Mouse (Mus musculus): ENCODE data around the gene Trip4. TPM values are rescaled to one million over a fixed set of nuclear protein-coding genes. Genes with fewer than 3 reads are reported as not detected.
A peak's percentile ranks its signal among the peaks of the same experiment; 100 is the strongest.

The Trip4 gene
- polyA plus RNA-seq, 1 experiment from 2014 or later: 20.4 TPM

DNA sequence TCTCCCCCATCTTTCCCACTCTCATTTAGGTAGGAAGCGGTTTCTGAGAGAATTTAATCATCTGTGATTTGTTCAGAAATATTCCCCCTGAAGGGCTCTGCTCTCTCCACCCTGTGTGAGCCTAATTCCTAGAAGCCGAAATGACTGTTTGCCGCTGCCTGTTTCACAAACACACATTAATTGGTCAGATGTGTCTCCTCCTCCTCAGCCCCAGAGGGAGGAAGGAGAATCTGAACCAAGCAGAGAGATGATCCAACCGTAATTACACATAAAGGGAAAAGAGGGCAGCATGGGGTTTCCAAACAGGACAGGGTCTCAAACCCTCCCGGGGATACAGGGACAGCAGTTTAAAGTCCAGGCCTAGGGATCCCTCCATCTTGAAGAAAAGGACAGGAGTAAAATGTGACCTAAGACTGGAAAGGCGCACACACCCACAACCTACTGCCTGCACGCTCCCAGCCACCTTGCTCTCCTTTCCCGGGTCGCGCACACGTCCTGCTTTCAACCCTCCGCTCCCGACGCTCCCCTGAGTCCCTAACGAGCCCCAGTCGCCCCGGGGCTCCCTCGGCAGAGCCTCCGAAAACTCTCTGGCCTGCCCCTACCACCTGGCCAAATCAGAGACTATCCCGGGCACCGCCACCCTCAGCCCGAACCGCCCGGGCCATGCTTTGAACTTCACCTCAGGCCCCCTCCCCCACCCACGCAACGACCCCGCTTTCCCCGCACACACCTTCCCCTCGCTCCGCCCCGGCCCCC is 81.8 kb downstream of the Trip4 start:
- Histone ChIP-seq H3K4me1 (replicated peaks; ENCODE audit: insufficient read depth, low read length) (peaks cover 27% of the 10 kb centered on the region), H3K4me3 (replicated peaks; ENCODE audit: low read depth, low read length) (peak overlapping the region; percentile 97), H3K9ac (ENCODE audit: low read depth, low read length) (peak overlapping the region; percentile 98), H3K27ac (peak overlapping the region; percentile 99), H3K4me2 (ENCODE audit: low read length) (peak overlapping the region; percentile 78), H3K27me3 (ENCODE audit: insufficient read depth, low read length) (no peaks in the 10 kb centered on the region), H3K9me3 (replicated peaks; ENCODE audit: low read length) (no peaks in the 10 kb centered on the region), H3K36me3 (ENCODE audit: insufficient read depth, low read length) (no peaks in the 10 kb centered on the region)
- DNase-seq (ENCODE audit: low spot score): peak; percentile 93
- peak; percentile 44 for ATAC-seq (replicated peaks; ENCODE audit: low FRiP score, low read depth)
- peak; percentile 12; the same call in 1 of the 2 replicates for TF ChIP-seq CTCF (IDR thresholded peaks at IDR 0.05; ENCODE audit: low read depth)
- 1% methylated on average over 31 of the region's 31 CpGs for WGBS

DNA sequence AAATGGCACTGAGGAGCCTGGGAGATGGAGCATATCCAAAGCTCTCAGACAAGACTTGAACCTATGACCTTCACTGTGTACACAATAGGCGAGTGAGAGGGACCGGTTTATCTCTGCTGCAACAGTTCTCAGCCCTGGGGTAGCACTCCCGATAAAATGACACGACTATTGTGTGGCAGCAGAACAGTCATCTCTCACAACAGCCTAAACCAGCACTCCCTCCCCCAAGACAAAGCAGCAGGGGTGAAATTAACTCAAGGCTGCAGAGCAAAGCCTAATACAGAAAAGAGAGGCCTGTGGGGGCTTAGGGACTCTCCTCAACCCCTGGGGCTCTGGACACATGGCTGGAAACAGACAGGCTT is 82.4 kb downstream of the Trip4 start:
- peaks cover 27% of the 10 kb centered on the region for H3K4me1 ChIP-seq (replicated peaks; ENCODE audit: insufficient read depth, low read length)
- no peak for ATAC-seq (replicated peaks; ENCODE audit: low FRiP score, low read depth)
- no peaks in the 10 kb centered on the region for H3K36me3 ChIP-seq (ENCODE audit: insufficient read depth, low read length)
- no peaks in the 10 kb centered on the region for H3K9me3 ChIP-seq (replicated peaks; ENCODE audit: low read length)
- TF ChIP-seq CTCF (IDR thresholded peaks at IDR 0.05; ENCODE audit: low read depth): no peak
- H3K27ac ChIP-seq: peak overlapping the region; percentile 99
- DNase-seq (ENCODE audit: low spot score): no peak
- peak overlapping the region; percentile 97 for H3K4me3 ChIP-seq (replicated peaks; ENCODE audit: low read depth, low read length)
- no peaks in the 10 kb centered on the region for H3K27me3 ChIP-seq (ENCODE audit: insufficient read depth, low read length)
- peak overlapping the region; percentile 98 for H3K9ac ChIP-seq (ENCODE audit: low read depth, low read length)
- peak overlapping the region; percentile 78 for H3K4me2 ChIP-seq (ENCODE audit: low read length)
- 1% methylated on average over 4 of the region's 4 CpGs for WGBS

DNA sequence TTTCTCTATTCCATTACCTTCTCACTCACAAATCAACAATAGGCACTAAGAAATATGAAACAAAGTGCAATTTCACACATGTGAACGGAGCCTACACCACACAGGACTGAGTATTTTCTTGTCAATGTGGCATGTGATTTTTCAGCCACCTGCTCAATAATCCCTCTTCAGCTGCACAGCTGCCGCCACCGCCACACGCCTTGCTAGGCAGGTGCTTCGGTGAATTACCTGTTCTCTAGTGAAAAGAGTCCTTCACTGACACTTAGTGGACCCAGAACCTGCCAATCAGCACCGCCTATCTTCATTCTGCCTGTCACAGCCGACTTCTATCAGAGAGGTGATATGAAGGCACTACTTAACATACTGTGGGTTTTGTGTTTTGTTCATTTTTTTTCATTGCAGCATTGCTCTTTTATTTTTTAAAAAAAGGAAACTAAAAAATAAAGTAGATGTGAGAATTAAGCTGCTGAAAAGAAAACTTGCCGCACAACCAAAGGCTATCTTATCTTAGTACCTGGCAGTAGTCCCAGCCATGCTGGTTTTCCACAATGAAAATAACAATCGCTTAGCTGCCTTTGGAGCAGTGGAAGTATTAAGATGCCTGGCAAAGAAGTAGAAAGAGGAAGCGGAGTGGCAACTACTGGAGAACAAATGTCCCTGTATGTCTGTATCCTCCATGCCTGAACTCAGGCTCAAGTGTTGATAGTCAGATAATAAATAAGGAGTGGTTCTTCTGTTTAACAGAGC is 84.7 kb downstream of the Trip4 start:
- WGBS: 69% methylated on average over 10 of the region's 10 CpGs
- H3K4me2 ChIP-seq (ENCODE audit: low read length): no peak overlapping the region
- no peak for TF ChIP-seq CTCF (IDR thresholded peaks at IDR 0.05; ENCODE audit: low read depth)
- H3K9me3 ChIP-seq (replicated peaks; ENCODE audit: low read length): no peaks in the 10 kb centered on the region
- ATAC-seq (replicated peaks; ENCODE audit: low FRiP score, low read depth) (no peak), DNase-seq (ENCODE audit: low spot score) (no peak)
- no peaks in the 10 kb centered on the region for H3K27me3 ChIP-seq (ENCODE audit: insufficient read depth, low read length)
- H3K4me1 ChIP-seq (replicated peaks; ENCODE audit: insufficient read depth, low read length): peaks cover 26% of the 10 kb centered on the region
- no peak overlapping the region for H3K4me3 ChIP-seq (replicated peaks; ENCODE audit: low read depth, low read length)
- H3K9ac ChIP-seq (ENCODE audit: low read depth, low read length): no peak overlapping the region
- 0 out of 2 replicates have a peak overlapping the region, but pooled peaks have one; percentile 14 for H3K27ac ChIP-seq
- H3K36me3 ChIP-seq (ENCODE audit: insufficient read depth, low read length): no peaks in the 10 kb centered on the region

GRCm38 (mm10) chr9:65822011-65822410 is 86.6 kb downstream of the Trip4 start:
- no peak overlapping the region for H3K4me2 ChIP-seq (ENCODE audit: low read length)
- H3K9me3 ChIP-seq (replicated peaks; ENCODE audit: low read length): no peaks in the 10 kb centered on the region
- H3K36me3 ChIP-seq (ENCODE audit: insufficient read depth, low read length): no peaks in the 10 kb centered on the region
- H3K9ac ChIP-seq (ENCODE audit: low read depth, low read length): no peak overlapping the region
- no peak for TF ChIP-seq CTCF (IDR thresholded peaks at IDR 0.05; ENCODE audit: low read depth)
- H3K27me3 ChIP-seq (ENCODE audit: insufficient read depth, low read length): no peaks in the 10 kb centered on the region
- no peak for ATAC-seq (replicated peaks; ENCODE audit: low FRiP score, low read depth)
- 82% methylated on average over 4 of the region's 4 CpGs for whole genome bisulfite sequencing
- H3K4me3 ChIP-seq (replicated peaks; ENCODE audit: low read depth, low read length): no peak overlapping the region
- no peak overlapping the region for H3K27ac ChIP-seq
- DNase-seq (ENCODE audit: low spot score): no peak
- peaks cover 17% of the 10 kb centered on the region for H3K4me1 ChIP-seq (replicated peaks; ENCODE audit: insufficient read depth, low read length)

DNA sequence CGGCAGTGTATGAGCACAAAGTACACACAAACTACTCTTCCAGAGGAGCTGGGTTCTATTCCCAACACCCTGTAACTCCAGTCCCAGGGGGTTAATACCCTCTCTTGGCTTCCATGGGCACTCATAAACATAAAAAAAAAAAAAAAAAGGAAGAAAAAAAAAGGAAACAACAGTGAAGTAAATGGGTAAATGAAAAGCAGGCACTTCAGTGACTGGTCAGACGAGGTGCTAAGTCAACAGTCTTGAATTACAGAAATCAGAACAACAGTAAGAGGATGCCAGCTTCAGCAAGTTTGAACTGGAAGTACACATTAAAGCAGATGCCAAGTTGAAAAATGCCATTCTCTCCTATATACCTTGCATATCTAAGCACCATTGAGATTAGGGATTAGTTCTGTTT is 88.3 kb downstream of the Trip4 start:
- WGBS: 64% methylated on average over 2 of the region's 2 CpGs
- no peak for TF ChIP-seq CTCF (IDR thresholded peaks at IDR 0.05; ENCODE audit: low read depth)
- Histone ChIP-seq H3K4me2 (ENCODE audit: low read length) (no peak overlapping the region), H3K27ac (peak overlapping the region; percentile 26; the same call in 1 of the 2 replicates), H3K27me3 (ENCODE audit: insufficient read depth, low read length) (no peaks in the 10 kb centered on the region), H3K9ac (ENCODE audit: low read depth, low read length) (no peak overlapping the region), H3K4me3 (replicated peaks; ENCODE audit: low read depth, low read length) (no peak overlapping the region), H3K9me3 (replicated peaks; ENCODE audit: low read length) (no peaks in the 10 kb centered on the region), H3K36me3 (ENCODE audit: insufficient read depth, low read length) (no peaks in the 10 kb centered on the region), H3K4me1 (replicated peaks; ENCODE audit: insufficient read depth, low read length) (peaks cover 6% of the 10 kb centered on the region)
- no peak for DNase-seq (ENCODE audit: low spot score)
- ATAC-seq (replicated peaks; ENCODE audit: low FRiP score, low read depth): no peak

GRCm38 (mm10) chr9:65818402-65818801 is 90.2 kb downstream of the Trip4 start:
- no peak overlapping the region for H3K9ac ChIP-seq (ENCODE audit: low read depth, low read length)
- H3K4me2 ChIP-seq (ENCODE audit: low read length): no peak overlapping the region
- H3K4me1 ChIP-seq (replicated peaks; ENCODE audit: insufficient read depth, low read length): peaks cover under 1% of the 10 kb centered on the region; the same call in 1 of the 2 replicates
- no peak for DNase-seq (ENCODE audit: low spot score)
- H3K4me3 ChIP-seq (replicated peaks; ENCODE audit: low read depth, low read length): no peak overlapping the region
- H3K27ac ChIP-seq: 0 out of 2 replicates have a peak overlapping the region, but pooled peaks have one; percentile 47
- H3K27me3 ChIP-seq (ENCODE audit: insufficient read depth, low read length): no peaks in the 10 kb centered on the region
- 91% methylated on average over 2 of the region's 2 CpGs for WGBS
- no peak for TF ChIP-seq CTCF (IDR thresholded peaks at IDR 0.05; ENCODE audit: low read depth)
- H3K36me3 ChIP-seq (ENCODE audit: insufficient read depth, low read length): no peaks in the 10 kb centered on the region
- no peaks in the 10 kb centered on the region for H3K9me3 ChIP-seq (replicated peaks; ENCODE audit: low read length)
- ATAC-seq (replicated peaks; ENCODE audit: low FRiP score, low read depth): no peak
